Mouse (Mus musculus): ENCODE results near the gene Ankra2. TPM values are rescaled to one million over a fixed set of nuclear protein-coding genes. Genes with fewer than 3 reads are reported as not detected.

Ankra2 gene
- polyA plus RNA-seq, 1 experiment from 2014 or later, result 19.3 TPM

DNA sequence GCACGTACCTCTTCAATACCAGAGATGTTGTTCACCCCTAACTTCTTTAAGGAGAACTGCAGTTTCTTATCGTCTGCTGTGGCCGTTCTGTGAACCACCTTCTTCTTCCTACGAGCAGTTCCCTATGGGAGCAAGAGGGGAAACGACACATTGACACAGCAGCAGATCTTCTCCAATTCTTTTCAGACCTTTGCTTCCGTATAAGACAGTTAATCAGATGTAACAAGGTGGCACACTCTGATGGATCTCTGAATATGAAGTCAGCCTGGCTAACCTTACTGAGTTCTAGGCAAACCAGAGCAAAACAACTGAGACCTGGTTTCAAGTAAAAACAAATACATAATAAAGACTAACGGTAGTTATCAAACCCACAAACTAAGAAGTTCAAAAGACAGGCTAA is 50.8 kb downstream of the Ankra2 start:
- WGBS, result 58% methylated on average over 7 of the region's 7 CpGs
- no peak overlapping the region for H3K9ac ChIP-seq (ENCODE audit: low read depth, low read length)
- H3K27ac ChIP-seq (ENCODE audit: low read depth, low read length), result no peak overlapping the region
- no peaks in the 10 kb centered on the region for H3K27me3 ChIP-seq (replicated peaks; ENCODE audit: control insufficient read depth, insufficient read depth, low read length)
- peaks cover 36% of the 10 kb centered on the region for H3K36me3 ChIP-seq (ENCODE audit: control insufficient read depth, insufficient read depth)
- peaks cover 11% of the 10 kb centered on the region; the same call in 1 of the 2 replicates for H3K4me1 ChIP-seq (replicated peaks; ENCODE audit: control insufficient read depth, insufficient read depth, low read length)
- no peak overlapping the region for H3K4me3 ChIP-seq (ENCODE audit: low read depth, low read length)
- no peak for ATAC-seq
- TF ChIP-seq CTCF (IDR thresholded peaks at IDR 0.05; ENCODE audit: low read depth), result no peak
- H3K9me3 ChIP-seq (ENCODE audit: control insufficient read depth), result no peaks in the 10 kb centered on the region
- no peak overlapping the region for H3K4me2 ChIP-seq (replicated peaks; ENCODE audit: low read depth)

DNA sequence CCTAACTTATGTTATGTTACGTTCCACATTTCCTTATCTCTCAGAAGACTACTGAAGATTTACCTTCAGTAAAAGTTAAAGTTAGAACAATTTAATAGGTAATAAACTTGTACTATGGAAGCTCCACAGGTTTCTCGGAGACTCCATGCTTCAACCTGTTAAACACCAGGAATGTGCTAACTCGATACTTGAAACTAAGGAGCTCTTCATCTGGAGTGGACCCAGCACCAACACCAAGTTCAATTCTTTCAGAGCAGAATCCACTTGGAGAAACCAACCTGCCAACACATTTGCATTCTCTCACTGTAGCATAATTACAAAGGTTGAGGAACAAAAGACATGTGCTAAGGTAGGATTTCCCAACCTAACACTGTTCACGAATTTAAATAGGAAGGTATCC is 52.2 kb downstream of the Ankra2 start:
- Histone ChIP-seq H3K36me3 (ENCODE audit: control insufficient read depth, insufficient read depth) (peaks cover 31% of the 10 kb centered on the region), H3K27ac (ENCODE audit: low read depth, low read length) (no peak overlapping the region), H3K27me3 (replicated peaks; ENCODE audit: control insufficient read depth, insufficient read depth, low read length) (no peaks in the 10 kb centered on the region), H3K9ac (ENCODE audit: low read depth, low read length) (no peak overlapping the region), H3K9me3 (ENCODE audit: control insufficient read depth) (no peaks in the 10 kb centered on the region), H3K4me3 (ENCODE audit: low read depth, low read length) (peak overlapping the region; percentile 87; the same call in 1 of the 2 replicates), H3K4me1 (replicated peaks; ENCODE audit: control insufficient read depth, insufficient read depth, low read length) (peaks cover 11% of the 10 kb centered on the region; the same call in 1 of the 2 replicates), H3K4me2 (replicated peaks; ENCODE audit: low read depth) (peak overlapping the region; percentile 73)
- no peak for TF ChIP-seq CTCF (IDR thresholded peaks at IDR 0.05; ENCODE audit: low read depth)
- 41% methylated on average over 4 of the region's 4 CpGs for WGBS
- ATAC-seq, result no peak

DNA sequence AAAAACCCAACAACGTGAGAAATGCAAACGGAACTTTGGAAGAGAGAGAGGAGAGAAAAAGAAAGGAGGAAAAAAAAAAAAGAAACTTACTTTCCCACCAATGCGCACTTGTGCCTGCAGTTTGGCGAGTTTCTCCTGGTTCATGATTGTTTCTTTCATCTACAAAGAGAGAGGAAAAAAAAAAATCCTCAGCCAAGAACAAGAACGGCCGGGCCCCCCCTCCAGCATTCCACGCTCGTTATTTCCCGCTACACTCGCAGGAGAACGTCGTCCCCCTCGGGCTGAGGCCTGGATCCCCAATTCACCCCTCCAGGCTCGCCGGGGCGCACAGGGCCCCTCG is 53.2 kb downstream of the Ankra2 start:
- H3K9ac ChIP-seq (ENCODE audit: low read depth, low read length), result peak overlapping the region; percentile 97
- no peaks in the 10 kb centered on the region for H3K9me3 ChIP-seq (ENCODE audit: control insufficient read depth)
- WGBS, result under 1% methylated on average over 16 of the region's 17 CpGs
- peaks cover 11% of the 10 kb centered on the region; the same call in 1 of the 2 replicates for H3K4me1 ChIP-seq (replicated peaks; ENCODE audit: control insufficient read depth, insufficient read depth, low read length)
- H3K27me3 ChIP-seq (replicated peaks; ENCODE audit: control insufficient read depth, insufficient read depth, low read length), result no peaks in the 10 kb centered on the region
- H3K4me2 ChIP-seq (replicated peaks; ENCODE audit: low read depth), result peak overlapping the region; percentile 73
- peak overlapping the region; percentile 94 for H3K27ac ChIP-seq (ENCODE audit: low read depth, low read length)
- ATAC-seq, result no peak
- peak overlapping the region; percentile 87 for H3K4me3 ChIP-seq (ENCODE audit: low read depth, low read length)
- TF ChIP-seq CTCF (IDR thresholded peaks at IDR 0.05; ENCODE audit: low read depth), result no peak
- peaks cover 24% of the 10 kb centered on the region for H3K36me3 ChIP-seq (ENCODE audit: control insufficient read depth, insufficient read depth)

DNA sequence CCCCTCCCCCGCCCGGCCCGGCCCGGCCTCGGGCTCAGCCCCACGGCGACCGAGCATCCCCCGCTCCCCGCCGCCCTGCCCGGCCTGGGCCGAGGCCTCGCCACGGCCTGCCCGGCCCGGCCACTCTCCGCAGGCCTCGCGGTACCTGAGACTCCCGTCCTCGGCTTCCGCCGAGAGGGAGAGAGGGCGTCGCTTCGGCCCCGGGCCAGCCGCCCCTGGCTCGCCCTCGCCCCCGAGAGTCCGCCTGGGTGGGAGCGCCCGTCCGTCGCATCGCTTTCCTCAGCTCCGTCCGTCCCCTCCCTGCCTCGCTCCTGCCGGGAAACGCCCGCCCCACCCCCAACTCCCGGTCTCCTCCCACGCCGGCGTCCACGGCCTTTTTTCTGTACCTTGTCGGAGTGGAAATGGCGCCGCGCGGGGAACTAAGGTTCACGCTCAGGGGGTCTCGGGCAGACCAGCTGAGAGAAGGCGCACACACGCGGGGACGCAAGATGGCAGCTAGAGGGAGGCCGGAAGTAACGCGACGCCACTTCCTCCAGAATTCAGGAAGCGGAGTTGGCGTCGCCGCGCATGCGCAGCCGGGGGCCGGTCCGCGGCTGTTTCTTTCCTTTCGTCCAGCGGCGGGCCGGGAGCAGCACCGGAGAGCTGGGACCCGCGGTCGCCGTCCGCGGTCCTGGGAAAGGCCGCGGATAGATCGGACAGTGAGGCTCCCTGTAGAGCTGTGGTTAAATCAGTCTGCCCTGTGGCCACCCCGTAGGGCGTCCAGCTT is 53.8 kb downstream of the Ankra2 start, which contains the start of gene Btf3:
TSS of gene Btf3 (minus strand) at position 527 of the 766 bp plus-strand sequence.
- Histone ChIP-seq H3K4me2 (replicated peaks; ENCODE audit: low read depth) (peak within 1 kb of the TSS; percentile 73), H3K9me3 (ENCODE audit: control insufficient read depth) (no peaks in the 10 kb centered on the region), H3K4me3 (ENCODE audit: low read depth, low read length) (peak within 1 kb of the TSS; percentile 87), H3K9ac (ENCODE audit: low read depth, low read length) (peak within 1 kb of the TSS; percentile 97), H3K36me3 (ENCODE audit: control insufficient read depth, insufficient read depth) (peaks cover 18% of the 10 kb centered on the region), H3K4me1 (replicated peaks; ENCODE audit: control insufficient read depth, insufficient read depth, low read length) (peaks cover 6% of the 10 kb centered on the region; the same call in 1 of the 2 replicates), H3K27me3 (replicated peaks; ENCODE audit: control insufficient read depth, insufficient read depth, low read length) (no peaks in the 10 kb centered on the region), H3K27ac (ENCODE audit: low read depth, low read length) (peak within 1 kb of the TSS; percentile 94)
- ATAC-seq, result peak; percentile 89
- TF ChIP-seq CTCF (IDR thresholded peaks at IDR 0.05; ENCODE audit: low read depth), result peak; percentile 53
- WGBS, result under 1% methylated on average over 81 of the region's 90 CpGs

DNA sequence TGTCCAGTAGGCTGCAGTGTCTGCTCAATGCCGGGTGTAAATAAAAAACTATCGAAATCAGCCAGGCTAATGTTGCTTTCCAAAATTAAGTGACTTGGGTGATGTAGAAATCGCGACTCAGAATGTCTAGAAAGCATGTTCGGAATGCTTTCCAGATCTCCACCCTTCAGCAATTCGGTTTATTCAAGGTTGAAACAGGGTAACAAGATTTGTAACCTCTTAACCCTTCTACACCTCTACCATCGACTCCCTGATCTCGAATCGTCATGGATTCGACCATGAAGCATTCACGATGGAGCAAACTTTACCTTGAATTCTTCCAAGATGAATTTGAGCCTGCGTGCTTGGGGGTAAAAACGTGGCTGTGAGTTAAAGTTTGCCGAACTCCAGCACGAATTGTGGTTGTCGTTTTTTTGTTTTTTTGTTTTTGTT is 54.4 kb downstream of the Ankra2 start:
- Histone ChIP-seq H3K9ac (ENCODE audit: low read depth, low read length) (peak overlapping the region; percentile 97), H3K9me3 (ENCODE audit: control insufficient read depth) (no peaks in the 10 kb centered on the region), H3K36me3 (ENCODE audit: control insufficient read depth, insufficient read depth) (peaks cover 12% of the 10 kb centered on the region), H3K27ac (ENCODE audit: low read depth, low read length) (peak overlapping the region; percentile 94), H3K4me1 (replicated peaks; ENCODE audit: control insufficient read depth, insufficient read depth, low read length) (peaks cover 6% of the 10 kb centered on the region; the same call in 1 of the 2 replicates), H3K27me3 (replicated peaks; ENCODE audit: control insufficient read depth, insufficient read depth, low read length) (no peaks in the 10 kb centered on the region), H3K4me2 (replicated peaks; ENCODE audit: low read depth) (peak overlapping the region; percentile 73), H3K4me3 (ENCODE audit: low read depth, low read length) (peak overlapping the region; percentile 87)
- no peak for TF ChIP-seq CTCF (IDR thresholded peaks at IDR 0.05; ENCODE audit: low read depth)
- 2% methylated on average over 16 of the region's 16 CpGs for WGBS
- no peak for ATAC-seq

DNA sequence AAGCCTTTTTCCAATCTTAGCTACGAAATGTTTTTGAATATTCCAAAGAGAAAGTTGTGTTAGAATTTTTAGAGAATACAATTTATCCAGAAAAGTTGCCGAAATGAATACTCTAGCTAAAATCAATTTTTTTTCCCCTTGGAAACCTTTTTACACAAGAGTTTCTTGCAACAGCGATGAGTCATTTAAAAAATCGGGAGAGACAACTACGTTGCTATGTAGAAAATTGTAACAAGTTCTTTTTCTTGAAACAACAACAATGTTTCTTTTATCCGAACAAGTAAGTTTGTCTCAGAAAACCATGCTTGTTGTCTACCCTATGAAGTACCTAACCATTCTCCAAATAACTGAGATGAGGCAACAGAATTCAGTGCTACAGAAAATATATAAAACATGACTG is 55.0 kb downstream of the Ankra2 start:
- H3K4me3 ChIP-seq (ENCODE audit: low read depth, low read length), result no peak overlapping the region
- peaks cover 6% of the 10 kb centered on the region; the same call in 1 of the 2 replicates for H3K4me1 ChIP-seq (replicated peaks; ENCODE audit: control insufficient read depth, insufficient read depth, low read length)
- H3K9ac ChIP-seq (ENCODE audit: low read depth, low read length), result no peak overlapping the region
- H3K4me2 ChIP-seq (replicated peaks; ENCODE audit: low read depth), result peak overlapping the region; percentile 73; the same call in 1 of the 2 replicates
- no peaks in the 10 kb centered on the region for H3K27me3 ChIP-seq (replicated peaks; ENCODE audit: control insufficient read depth, insufficient read depth, low read length)
- TF ChIP-seq CTCF (IDR thresholded peaks at IDR 0.05; ENCODE audit: low read depth), result no peak
- H3K9me3 ChIP-seq (ENCODE audit: control insufficient read depth), result no peaks in the 10 kb centered on the region
- H3K27ac ChIP-seq (ENCODE audit: low read depth, low read length), result no peak overlapping the region
- no peak for ATAC-seq
- peaks cover 7% of the 10 kb centered on the region; the same call in 1 of the 2 replicates for H3K36me3 ChIP-seq (ENCODE audit: control insufficient read depth, insufficient read depth)
- WGBS, result 87% methylated on average over 6 of the region's 6 CpGs

Other genes with a start within 250 kb of the Ankra2 start
- gene Arhgef28, start 56.6 kb upstream of the Ankra2 start, polyA plus RNA-seq (2015; fragmentation: Nextera tagmentation; extraction: Ambion mirVana), result 13.8 and 15.1 TPM in 2 replicates
- 9.3 and 9.8 TPM in 2 replicates for gene Utp15, start within 50 bp of the Ankra2 start, polyA plus RNA-seq (2015; fragmentation: Nextera tagmentation; extraction: Ambion mirVana)
- gene Gm21976, start 16.8 kb downstream of the Ankra2 start, polyA plus RNA-seq (2015; fragmentation: Nextera tagmentation; extraction: Ambion mirVana), result not detected in 2 replicates
- 471 and 494 TPM in 2 replicates for gene Btf3, start 53.9 kb downstream of the Ankra2 start, polyA plus RNA-seq (2015; fragmentation: Nextera tagmentation; extraction: Ambion mirVana)
- gene Foxd1, start 91.2 kb downstream of the Ankra2 start, polyA plus RNA-seq (2015; fragmentation: Nextera tagmentation; extraction: Ambion mirVana), result not detected in 2 replicates
- 1.9 and 2.4 TPM in 2 replicates for gene Gm10320, start 228.9 kb downstream of the Ankra2 start, polyA plus RNA-seq (2015; fragmentation: Nextera tagmentation; extraction: Ambion mirVana)